ENCODE assay signal across 27 mouse cellular contexts in genomic region chr11:70512709-70513342, GRCm38 (mm10). TPM values are rescaled to one million over a fixed set of nuclear protein-coding genes. Genes with fewer than 3 reads are reported as not detected.
"Had no signal": no experiment of that assay in that cellular context is flagged by ENCODE, and none has a peak within 500 bp of the region (broad histone marks: within the 10 kb centered on the region; RNA-seq: fewer than 3 reads in every experiment).

No protein-coding gene starts in this region.

- H3K27me3 ChIP-seq: midbrain, embryonic 15.5 days; neural tube, embryonic 12.5 days; neural tube, embryonic 15.5 days; stomach, embryonic 15.5 days had no signal

- H3K4me3 ChIP-seq: limb, embryonic 12.5 days; limb, embryonic 15.5 days; midbrain, embryonic 12.5 days; midbrain, embryonic 15.5 days; neural tube, embryonic 12.5 days; neural tube, embryonic 15.5 days; stomach, embryonic 15.5 days had no signal

- H3K36me3 ChIP-seq: limb, embryonic 12.5 days; limb, embryonic 15.5 days; midbrain, embryonic 12.5 days; midbrain, embryonic 15.5 days; neural tube, embryonic 12.5 days; neural tube, embryonic 15.5 days; stomach, embryonic 15.5 days had no signal

- H3K9ac ChIP-seq: limb, embryonic 12.5 days; limb, embryonic 15.5 days; liver, embryonic 14.5 days; liver, postnatal 0 days; lung, embryonic 14.5 days; midbrain, embryonic 12.5 days; midbrain, embryonic 15.5 days; neural tube, embryonic 12.5 days; neural tube, embryonic 15.5 days; stomach, embryonic 15.5 days had no signal

- DNase-seq: kidney, postnatal 14 days; left cerebral cortex, postnatal 4 days; liver, postnatal 0 days; lung, embryonic 14.5 days; right cerebral cortex, adult 18-20 months; right cerebral cortex, postnatal 14 days; right cerebral cortex, postnatal 4 days; spleen, adult 18-20 months; thymus, postnatal 25 days had no signal

- H3K4me2 ChIP-seq: limb, embryonic 12.5 days; limb, embryonic 15.5 days; liver, embryonic 11.5 days; lung, embryonic 14.5 days; midbrain, embryonic 12.5 days; midbrain, embryonic 15.5 days; neural tube, embryonic 12.5 days; neural tube, embryonic 15.5 days; stomach, embryonic 15.5 days had no signal

- H3K9me3 ChIP-seq: limb, embryonic 12.5 days; limb, embryonic 15.5 days; midbrain, embryonic 12.5 days; midbrain, embryonic 15.5 days; neural tube, embryonic 12.5 days; neural tube, embryonic 15.5 days; stomach, embryonic 15.5 days had no signal

- ATAC-seq: liver, postnatal 0 days; lung, postnatal 0 days; midbrain, embryonic 15.5 days had no signal

- H3K27ac ChIP-seq: limb, embryonic 12.5 days; limb, embryonic 15.5 days; liver, embryonic 14.5 days; macrophage; midbrain, embryonic 12.5 days; midbrain, embryonic 15.5 days; neural tube, embryonic 12.5 days; neural tube, embryonic 15.5 days; stomach, embryonic 15.5 days had no signal

RNA-seq across cellular contexts. Expression of gene Vmo1, which starts 1.6 kb away (rescaled TPM):
- total RNA-seq: layer of hippocampus, adult 18-20 months; layer of hippocampus, postnatal 14 days; left cerebral cortex, postnatal 14 days; megakaryocyte, adult 5-6 weeks had no signal
- polyA plus RNA-seq: macrophage; midbrain, embryonic 12.5 days; midbrain, embryonic 15.5 days; neural tube, embryonic 12.5 days; stomach, embryonic 15.5 days had no signal

RNA-seq across cellular contexts. Expression of gene Gltpd2, which starts 6.2 kb away (rescaled TPM):
- total RNA-seq: layer of hippocampus, adult 18-20 months; layer of hippocampus, postnatal 14 days; left cerebral cortex, adult 8-10 months; left cerebral cortex, postnatal 14 days; left cerebral cortex, postnatal 4 days; megakaryocyte, adult 5-6 weeks had no signal
- polyA plus RNA-seq: macrophage; midbrain, embryonic 12.5 days; thymus, postnatal 0 days had no signal

RNA-seq across cellular contexts. Expression of gene Tm4sf5, which starts 7.8 kb away (rescaled TPM):
- total RNA-seq: layer of hippocampus, adult 18-20 months; megakaryocyte, adult 5-6 weeks had no signal
- polyA plus RNA-seq: neural tube, embryonic 12.5 days had no signal

RNA-seq across cellular contexts. Expression of gene Gm40193, which starts 19.9 kb away (rescaled TPM):
- total RNA-seq: layer of hippocampus, adult 18-20 months; layer of hippocampus, postnatal 14 days; left cerebral cortex, adult 8-10 months; left cerebral cortex, postnatal 14 days; left cerebral cortex, postnatal 4 days; megakaryocyte, adult 5-6 weeks had no signal
- polyA plus RNA-seq: kidney, embryonic 16.5 days; limb, embryonic 12.5 days; limb, embryonic 15.5 days; liver, embryonic 11.5 days; liver, embryonic 14.5 days; liver, postnatal 0 days; lung, embryonic 14.5 days; lung, postnatal 0 days; macrophage; midbrain, embryonic 12.5 days; midbrain, embryonic 15.5 days; neural tube, embryonic 12.5 days; neural tube, embryonic 15.5 days; stomach, embryonic 15.5 days; thymus, postnatal 0 days had no signal
